Mouse (Mus musculus) gastrocnemius, postnatal 10 days (tissue): ENCODE measurements around the gene Fzr1. TPM values are rescaled to one million over a fixed set of nuclear protein-coding genes. Genes with fewer than 3 reads are reported as not detected.

Experiments used
- DNase-seq: peaks from one replicate; pipeline ENCODE4 v3.0.0; 2021; ENCODE audit warnings: mixed read lengths
- total RNA-seq, 2 experiments: library from RNA; stranded (reverse); gene quantifications; 2 replicates each; pipeline ENCODE4 v1.2.3; 2021

Gene Fzr1
- total RNA-seq, 2 experiments from 2014 or later = 17.6 to 24.1 TPM

DNA sequence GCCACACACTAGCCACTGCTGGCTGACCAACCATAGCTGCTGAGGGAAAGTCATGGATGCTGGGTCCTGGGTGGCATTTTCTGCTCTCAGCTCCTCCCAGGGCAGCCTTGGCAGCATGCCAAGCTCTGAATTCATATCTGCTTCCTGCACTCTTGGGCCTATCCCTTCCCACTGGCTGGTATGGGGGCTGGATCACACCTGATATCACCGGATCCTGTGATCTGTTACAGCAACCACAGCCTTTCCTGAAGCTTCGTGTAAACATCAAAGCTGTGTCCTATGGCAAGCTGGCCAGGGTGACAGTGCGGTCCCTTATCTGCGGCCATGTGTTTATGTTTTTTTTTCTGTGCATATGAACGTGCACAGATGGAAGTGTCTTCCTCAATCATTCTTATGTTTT, 3.7 kb upstream of the Fzr1 start:
- DNase-seq = no peak

DNA sequence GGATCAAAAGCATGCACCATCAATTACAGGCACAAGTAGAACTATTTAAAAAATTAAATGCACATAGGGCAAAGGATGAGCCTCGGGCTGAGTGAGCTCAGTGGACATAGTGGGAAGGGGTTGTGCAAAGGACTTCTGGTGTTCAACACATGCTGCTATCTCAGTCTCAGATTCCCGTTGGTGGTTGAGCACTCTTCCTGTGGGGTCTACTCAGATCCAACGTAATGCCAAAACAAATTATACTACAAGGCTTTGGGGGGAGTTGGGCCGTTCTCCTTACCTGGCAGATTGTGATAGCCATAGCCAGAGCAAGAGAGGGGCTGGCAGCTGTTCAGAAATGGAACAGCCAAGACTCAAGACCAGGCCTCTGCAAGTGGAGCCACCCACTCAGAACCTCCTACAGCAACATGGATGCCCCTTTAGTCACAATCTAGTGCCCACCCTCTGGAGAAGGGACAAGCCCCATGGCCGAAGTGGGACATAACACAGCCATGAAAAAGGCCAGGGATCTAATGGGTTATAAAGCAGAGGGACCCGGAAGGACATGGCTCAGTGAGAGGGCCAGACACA, 1.6 kb upstream of the Fzr1 start:
- no peak for DNase-seq

DNA sequence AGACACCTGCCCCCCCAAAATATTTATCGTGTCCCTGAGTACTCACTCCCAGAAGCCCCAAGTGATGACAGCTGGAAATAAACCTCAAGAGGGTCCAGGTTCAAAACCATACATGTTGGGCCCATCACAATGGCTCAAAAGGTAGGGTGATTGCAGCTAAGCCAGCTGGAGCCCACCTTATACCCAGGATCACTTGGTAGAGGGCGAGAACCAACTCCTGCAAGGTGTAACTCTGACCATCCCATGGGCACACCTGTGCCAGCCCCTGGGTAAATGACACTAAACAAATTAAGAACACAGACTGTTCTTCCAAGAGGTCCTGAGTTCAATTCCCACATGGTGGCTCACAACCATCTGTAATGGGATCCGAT, 852 bp upstream of the Fzr1 start:
- DNase-seq = no peak

DNA sequence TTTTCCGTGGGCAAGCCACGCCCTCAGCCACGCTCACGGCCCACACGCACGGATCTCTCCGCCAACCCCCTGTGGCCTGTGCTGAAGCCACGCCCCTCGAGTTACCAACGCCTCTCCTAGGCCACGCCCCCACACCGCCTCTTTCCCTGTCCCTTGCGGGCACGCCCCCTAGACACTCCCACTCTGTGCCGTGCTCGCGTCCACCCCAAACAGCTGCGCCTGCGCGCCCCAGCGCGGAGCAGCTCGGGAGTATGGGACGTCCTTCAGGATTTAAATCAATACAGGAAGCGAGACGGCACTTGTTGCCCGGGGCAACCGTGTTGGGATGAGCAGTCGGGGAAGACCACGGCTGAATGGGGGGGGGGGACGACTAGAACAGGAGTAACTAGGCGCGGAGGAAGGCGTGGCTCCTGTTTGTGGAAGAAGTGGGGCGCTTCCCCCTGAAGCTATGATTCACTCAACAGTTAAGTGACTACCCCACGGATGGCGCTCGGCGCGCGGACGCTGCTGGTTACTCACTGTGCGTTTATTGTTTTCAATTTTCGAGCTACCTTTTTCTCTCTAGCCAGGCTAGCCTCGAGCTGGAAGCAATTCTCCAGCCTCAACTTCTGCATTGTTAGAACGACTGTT, 352 bp upstream of the Fzr1 start:
- DNase-seq = peak; percentile 100

DNA sequence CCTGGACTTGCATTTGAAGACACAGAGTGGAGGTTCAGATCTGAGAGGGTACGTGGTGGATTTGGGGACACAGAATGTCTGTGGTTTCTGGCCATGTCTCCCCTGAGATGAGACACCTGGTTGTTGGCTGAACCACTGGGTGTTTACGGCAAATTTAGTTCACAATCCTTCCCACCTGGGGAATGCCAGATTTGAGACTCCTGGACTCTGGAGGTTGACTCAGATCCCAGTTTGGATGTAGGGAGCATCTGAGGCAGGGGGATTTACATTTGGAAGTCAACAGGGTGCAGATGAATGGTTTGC, 1.0 kb downstream of the Fzr1 start:
- DNase-seq = no peak

DNA sequence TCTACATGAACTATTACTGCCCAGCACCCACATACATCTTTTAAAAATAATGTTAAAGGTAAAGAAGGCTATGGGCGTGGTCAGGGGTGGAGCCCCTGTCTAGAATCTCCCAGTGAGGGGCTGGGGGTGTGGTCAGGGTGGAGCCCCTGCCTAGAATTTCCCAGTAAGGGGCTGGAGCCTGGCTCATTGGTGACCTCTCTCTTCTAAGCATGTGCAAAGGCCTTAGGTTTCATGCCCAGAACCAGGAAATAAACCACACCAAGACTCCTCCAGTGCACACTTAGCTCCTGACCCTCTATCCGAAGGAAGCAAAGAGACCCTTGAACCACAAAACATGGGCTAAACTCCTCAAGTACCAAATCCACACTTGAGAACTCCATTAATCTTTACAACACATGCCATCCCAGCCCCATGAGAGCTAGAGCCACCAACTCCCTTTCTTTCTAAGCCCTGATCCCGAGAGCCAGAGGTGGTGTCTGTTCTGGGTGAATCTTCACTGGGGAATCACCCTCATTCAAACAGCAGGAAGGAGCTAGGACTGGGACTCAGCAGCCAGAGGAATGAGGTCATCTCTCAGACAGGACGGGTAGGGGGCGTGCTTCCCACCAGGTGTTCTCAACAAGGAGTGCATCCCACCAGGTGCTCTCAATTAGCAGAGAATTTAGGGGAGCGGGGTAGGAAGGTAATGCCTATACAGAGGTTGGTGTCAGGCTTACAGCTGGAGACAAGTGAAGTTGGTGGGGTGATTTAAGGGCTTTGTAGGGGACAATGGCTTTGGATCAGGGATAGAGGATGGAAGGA, 1.6 kb downstream of the Fzr1 start:
- DNase-seq = no peak

DNA sequence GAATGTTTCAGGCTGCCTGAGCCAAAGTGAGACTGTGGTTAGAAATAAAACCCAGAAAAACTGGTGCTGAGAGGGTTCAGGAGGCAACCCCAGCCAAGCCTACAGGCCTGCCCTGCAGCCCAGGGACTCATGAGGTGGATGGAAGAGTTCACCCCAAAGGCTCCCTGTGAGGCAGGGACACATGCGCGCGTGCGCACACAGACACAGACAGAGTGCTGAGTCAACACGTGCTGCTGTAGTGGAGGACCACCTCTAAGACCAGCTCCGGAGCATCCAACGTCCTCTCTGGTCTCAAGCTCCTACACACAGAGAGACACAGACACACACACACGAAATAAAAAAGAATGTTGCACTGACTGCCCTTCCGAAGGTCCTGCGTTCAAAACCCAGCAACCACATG, 3.0 kb downstream of the Fzr1 start:
- DNase-seq = no peak

DNA sequence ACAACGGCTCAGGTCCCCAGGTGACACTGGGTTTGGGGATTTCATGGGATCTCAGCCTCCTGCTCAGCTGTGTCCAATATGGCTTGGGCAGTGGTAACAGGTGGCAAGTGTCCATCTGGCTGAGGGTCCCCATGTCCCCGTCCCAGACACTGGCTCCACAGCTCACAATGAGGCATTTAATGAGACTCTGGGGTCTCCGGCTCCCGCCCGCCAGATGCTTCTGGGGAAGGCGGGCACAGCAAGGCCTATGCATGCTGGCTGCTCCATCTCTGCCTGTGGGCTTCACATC, 11.2 kb downstream of the Fzr1 start:
- no peak for DNase-seq

DNA sequence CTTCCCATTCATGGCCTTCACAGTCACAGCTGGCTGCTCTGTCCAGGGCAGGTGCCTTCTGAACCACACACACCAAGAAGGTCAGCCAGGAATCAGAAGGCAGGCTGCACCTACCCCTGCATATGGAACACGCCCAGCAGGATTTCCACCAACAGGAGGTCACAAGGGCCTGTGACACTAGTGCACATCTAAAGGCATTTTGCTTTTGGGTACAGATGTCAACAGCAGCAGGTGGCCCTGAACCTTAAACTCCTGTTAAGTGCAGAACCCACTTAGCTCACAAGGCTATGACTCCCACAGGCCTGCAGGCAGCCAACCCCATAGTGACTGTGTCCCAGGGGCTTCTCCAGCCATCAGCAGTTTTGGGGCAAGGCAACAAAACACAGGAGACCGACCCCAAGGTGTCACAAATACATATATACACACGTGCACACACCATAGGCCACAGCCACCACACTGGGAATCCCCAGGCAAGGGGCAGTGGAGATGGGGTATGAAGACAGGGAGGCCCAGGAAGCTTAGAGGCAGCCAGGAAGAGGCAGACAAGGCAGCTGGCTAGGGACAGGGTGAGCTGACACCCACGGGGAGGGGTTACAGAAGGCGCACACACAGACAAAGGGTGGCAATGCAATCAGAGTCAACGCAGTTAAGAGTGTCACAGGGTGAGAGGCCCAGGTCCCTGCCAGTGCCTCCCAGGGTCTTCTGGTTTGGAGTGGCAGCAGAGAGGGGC, 11.7 kb downstream of the Fzr1 start:
- DNase-seq = no peak

DNA sequence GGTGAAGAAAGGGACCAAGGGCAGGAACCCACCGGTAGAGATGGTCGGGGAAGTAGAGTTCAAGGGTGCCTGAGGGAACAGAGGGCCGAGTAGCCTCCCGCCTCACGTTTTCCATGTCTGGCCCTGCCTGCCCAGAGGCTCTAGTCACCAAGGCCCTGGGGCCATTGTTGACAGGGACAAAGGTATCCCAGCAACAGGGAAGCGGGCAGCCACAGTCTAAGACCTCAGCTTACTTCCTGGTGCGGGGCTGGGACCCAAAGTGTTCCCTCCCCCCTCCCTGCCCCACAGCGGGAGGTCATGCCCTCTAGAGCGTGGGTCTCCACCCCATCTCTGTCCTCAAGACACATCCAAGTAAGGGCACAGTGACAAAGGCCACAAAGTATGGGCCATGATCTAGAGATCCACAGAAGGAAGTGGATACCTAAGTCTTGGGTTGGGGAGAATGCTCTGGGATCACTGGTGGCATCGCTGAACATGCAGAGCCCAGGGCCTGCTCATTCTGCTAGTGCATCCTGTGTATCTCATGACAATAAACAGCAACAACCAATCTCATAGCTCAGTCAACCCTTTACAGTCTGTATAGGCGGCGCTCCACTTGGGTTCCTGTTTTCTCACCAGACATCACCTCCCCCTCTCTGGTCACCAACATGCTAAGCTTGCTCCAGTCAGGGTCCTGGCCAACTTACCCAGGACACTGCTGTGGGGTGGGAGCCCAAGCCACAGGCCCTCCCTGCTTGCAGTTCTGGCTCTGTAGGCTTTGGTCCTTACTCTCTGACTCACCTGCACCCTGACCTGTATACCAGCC, 12.4 kb downstream of the Fzr1 start, which contains the start of gene 4930404N11Rik:
4930404N11Rik (minus strand) TSS at position 145 of the 805 bp plus-strand sequence.
- no peak for DNase-seq

DNA sequence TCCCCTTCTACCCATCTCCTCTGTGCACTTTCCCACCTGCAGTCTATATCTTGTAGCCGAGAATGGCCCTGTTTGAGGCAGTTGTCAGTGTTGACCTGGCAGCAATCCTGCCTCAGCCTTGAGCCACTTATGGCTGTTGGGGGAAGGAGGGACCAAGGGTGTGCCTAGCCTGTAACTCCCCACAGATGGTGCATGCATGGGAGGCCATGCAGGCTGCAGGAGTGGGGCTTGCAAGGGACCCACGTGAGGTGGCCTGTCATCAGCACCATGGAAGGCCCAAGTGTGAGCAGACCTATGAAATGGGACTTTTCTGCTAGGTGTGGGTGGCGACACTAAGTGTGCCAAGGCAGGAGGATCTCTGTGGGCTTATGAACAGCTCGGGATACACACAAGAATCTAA, 13.2 kb downstream of the Fzr1 start:
- no peak for DNase-seq

DNA sequence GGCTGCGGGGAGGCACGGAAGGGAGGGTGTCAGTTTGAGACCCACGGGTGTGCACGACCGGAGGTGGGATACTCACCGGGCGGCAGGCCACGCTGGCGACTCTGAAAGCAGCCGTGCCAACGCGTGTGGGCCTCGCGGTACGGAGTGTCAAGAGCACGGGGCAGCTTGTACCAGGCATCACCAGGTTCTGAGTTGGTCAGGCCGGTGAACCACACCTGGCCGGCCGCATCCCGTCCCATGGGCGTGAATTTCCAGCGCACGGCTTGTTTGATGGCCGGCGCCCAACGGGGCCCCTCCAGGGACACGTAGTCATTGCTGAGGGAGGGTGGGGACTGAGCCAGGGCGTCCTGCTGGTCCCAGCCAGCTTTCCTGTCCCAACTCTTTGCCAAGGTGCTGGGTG, 13.7 kb downstream of the Fzr1 start:
- peak; percentile 49 for DNase-seq

DNA sequence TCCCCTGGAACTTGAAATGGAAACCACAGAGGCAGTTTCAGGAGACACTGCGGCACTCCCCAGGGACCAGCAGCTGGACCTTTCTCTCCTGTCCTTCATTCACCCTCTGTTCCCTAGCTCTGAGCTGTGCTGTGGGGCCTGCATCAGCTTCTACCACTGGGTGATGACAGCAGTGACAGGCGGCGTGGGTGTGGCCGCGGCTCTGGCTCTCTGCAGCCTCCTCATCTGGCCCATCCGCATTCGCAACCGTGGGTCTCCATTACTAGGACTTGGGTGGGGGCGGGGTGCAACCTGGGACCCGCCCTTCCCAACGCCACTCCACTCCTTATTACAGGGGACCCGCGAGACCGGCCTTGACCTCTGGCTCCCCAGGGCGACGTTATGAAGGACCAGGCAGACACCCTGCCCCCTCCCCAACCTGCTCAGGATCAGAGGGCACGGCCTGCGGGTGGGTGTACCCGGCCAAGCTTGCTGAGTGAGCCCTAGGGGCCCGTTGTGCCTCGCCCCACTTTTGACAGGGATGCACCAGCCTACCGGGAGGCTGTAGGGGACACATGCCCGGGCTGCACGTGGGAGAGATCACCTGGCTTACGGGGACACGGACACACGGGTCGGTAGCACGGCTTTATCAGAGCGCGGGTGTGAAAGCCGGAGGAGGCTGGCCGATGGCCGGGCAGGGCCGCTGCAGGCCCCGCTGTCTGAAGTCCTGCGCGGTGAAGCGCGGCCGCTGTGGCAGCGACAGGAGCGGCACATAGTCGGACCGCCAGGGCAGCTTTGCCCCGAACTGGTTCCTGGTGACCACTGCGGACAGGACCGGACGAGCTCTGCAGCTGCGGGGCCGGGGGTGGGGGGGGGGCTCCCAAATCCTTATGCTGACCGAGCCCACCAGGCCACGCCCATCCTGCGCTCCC, 14.6 kb downstream of the Fzr1 start:
- no peak for DNase-seq

DNA sequence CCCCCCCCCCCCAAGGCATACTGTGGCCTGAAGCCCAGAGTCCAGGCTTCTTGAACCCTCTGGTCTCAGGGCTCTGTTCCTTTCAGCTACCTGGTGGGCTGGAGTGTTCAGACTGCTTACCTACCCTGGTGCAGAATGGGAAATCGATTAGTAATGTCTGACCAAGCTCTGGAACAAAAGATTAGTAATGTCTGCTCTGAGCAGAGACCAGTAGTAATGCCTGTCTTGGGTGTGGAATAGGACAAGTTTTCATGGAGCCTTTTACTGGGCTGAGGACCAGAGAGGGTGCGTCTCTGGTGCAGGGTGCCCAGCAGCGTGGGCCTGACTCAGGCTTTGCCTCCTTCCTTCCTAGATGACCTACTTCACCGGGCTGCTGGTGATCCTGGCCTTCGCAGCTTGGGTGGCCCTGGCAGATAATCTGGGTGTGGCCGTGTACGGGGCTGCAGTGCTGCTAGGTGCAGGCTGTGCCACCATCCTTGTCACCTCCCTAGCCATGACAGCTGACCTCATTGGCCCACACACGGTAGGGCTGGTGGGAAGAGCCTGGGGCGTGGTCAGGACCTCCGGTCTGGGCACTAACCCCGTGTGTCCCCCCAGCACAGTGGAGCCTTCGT, 15.9 kb downstream of the Fzr1 start:
- DNase-seq = no peak

DNA sequence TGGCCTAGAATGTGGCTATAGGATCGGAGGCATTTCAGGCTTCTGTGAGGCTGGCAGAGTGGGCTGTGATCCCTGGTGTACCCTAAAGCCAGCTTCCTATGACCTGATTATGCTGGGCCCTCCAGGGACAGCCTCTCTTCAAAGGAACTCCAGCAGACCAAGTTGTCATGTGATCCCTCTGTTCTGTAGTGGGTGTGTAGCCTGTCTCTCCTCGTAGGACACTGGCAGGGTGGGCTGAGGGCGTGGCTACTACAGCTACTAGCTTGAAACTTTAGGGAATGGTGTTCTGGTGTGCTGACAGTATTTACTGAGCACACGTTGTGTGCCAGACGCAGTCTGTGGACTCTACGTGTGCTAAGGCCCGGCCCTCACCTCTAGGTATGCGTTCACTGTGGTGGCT, 17.6 kb downstream of the Fzr1 start:
- DNase-seq = no peak

DNA sequence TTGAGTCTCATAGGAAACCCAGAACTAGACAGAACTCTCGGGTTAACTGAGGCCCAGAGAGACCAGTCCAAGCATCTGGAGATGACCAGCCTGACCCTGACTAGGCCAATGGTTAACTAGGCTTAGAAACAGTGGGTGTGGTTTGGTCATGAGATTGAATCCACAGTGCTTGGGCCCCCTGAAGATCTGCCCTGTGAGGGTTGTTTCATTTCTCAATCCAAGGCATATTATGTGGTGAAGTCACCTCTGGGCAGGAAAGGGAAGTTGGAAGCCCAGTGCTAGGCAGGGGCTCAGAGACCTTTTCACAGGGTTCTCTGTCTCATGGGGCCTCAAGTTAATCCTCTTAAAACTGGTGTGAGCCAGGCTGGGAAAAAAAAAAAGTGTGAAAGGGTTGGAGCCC, 19.5 kb downstream of the Fzr1 start:
- no peak for DNase-seq

DNA sequence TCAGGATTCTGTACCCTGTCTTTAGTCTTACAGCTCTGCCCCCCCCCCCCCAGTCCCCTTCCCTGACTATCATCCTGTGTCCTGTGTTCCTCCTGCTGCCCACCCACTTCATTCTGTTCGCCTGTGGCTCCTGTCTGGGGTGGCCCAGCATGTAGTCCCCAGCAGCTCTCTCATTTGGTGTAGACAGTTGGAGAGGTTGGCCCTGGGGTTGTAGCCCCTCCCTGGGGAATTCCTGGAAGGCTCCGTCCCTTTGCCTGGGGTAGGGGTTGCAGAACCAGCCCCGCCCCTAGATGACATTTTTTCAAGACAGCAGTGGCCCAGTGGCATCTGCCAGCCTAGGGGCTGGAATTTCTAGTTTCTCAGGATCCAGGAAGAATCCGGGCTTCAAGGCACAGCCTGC, 20.1 kb downstream of the Fzr1 start:
- DNase-seq = no peak

DNA sequence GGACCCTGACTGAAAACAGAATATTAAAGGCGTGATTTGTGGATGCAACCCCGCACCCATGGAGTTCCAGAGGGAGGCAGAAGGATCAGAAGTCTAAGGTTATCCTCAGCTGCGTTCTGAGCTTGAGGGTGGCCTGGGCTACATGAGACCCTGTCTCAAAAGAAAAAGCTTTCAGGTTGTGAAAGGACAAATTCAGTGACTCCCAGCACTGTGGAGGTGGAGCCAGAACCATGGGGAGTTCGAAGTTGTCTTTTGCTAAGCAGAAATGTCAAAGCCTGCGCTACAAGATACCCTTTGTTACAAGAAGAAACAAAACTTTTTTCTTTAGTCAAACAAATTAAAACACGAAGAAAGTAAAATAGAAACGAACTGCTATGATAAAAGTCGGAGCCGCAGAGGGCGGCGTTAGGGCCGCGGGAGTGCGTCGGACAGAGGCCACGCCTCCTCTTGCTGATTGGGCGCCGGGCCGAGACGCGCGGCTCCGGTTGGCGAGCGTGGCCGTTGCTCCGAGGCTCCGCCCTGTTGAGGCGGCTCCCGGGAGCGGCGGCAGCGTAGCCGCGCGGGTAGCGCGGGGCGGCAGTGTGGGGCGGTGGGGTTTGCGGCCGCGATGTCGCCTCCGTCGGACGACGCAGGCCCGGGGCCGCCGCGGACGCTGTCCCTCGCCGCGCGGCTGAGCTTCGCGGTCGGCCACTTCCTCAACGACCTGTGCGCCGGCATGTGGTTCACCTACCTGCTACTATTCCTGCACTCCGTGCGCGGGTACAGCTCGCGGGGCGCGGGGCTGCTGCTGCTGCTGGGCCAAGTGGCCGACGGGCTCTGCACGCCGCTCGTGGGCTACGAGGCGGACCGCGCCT, 21.1 kb downstream of the Fzr1 start, which contains the start of gene Mfsd12:
Mfsd12 (plus strand) TSS at position 501 of the 854 bp plus-strand sequence.
- DNase-seq = peak; percentile 95

DNA sequence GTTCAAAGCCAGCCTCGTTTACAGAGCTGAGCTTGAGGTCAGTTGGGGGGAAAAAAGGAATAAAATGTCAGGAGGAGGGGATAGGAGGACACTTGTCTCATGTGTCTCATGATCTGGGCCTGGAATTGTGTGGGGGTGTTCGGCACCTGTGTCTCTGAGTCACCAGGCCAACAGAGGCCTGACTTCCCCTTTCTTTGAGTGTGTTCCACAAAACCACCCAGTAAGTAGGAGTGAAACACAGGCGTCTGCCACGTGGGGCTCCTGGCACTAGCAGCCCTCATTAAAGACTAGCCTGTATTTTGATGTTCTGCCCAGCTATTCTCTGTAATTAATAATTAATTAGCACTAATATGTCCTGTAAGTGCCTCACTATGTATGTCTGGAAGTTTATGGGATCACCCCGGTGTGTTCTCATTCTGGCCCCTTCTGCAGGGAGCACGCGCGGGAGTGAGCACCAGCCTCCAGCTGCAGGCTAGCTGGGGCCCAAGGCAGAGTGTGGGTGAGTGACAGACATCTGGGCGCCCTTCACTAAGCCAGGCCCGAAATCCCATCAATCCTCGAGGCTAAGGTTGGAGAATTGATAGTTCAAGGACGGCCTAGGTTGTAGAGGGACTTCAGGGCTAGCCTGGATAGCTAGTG, 21.8 kb downstream of the Fzr1 start:
- no peak for DNase-seq
